Mouse (Mus musculus) embryonic facial prominence, embryonic 15.5 days (tissue): ENCODE measurements around the gene Col6a6. TPM values are rescaled to one million over a fixed set of nuclear protein-coding genes. Genes with fewer than 3 reads are reported as not detected.
"Not testable (repeated sequence)": the region's sequence is repeated elsewhere in the genome, so short reads cannot be mapped to it uniquely, and the experiment has no call there.

Experiments
- ATAC-seq: fragments of 200-750 bp; cut with Nextera tagmentation; 2 replicates; pipeline ENCODE4 v1.8.0; 2017; ENCODE audit warnings: low read depth, moderate TSS enrichment; ENCODE audit not compliant: insufficient number of reproducible peaks, low FRiP score, low TSS enrichment
- H3K27ac ChIP-seq: fragments of 300-500 bp; sonication (generic); replicated peaks from 2 replicates; pipeline ENCODE4 v1.5.1; 2015; ENCODE audit warnings: mild to moderate bottlenecking, inconsistent platforms
- H3K27me3 ChIP-seq: fragments of 300-500 bp; sonication (generic); 2 replicates; pipeline ENCODE4 v1.6.1; 2015; ENCODE audit warnings: inconsistent platforms
- H3K36me3 ChIP-seq: fragments of 300-500 bp; sonication (generic); 2 replicates; pipeline ENCODE4 v1.6.1; 2015; ENCODE audit warnings: mild to moderate bottlenecking, inconsistent platforms
- H3K4me1 ChIP-seq: fragments of 300-500 bp; sonication (generic); 2 replicates; pipeline ENCODE4 v1.6.1; 2015; ENCODE audit warnings: inconsistent platforms
- H3K4me2 ChIP-seq: fragments of 300-500 bp; sonication (generic); replicated peaks from 2 replicates; pipeline ENCODE4 v1.6.1; 2015; ENCODE audit warnings: mild to moderate bottlenecking, inconsistent platforms
- H3K4me3 ChIP-seq: fragments of 300-500 bp; sonication (generic); replicated peaks from 2 replicates; pipeline ENCODE4 v1.5.1; 2015; ENCODE audit warnings: mild to moderate bottlenecking, inconsistent platforms
- H3K9ac ChIP-seq: fragments of 300-500 bp; sonication (generic); 2 replicates; pipeline ENCODE4 v1.6.1; 2015; ENCODE audit warnings: inconsistent platforms
- H3K9me3 ChIP-seq: fragments of 300-500 bp; sonication (generic); replicated peaks from 2 replicates; pipeline ENCODE4 v1.6.1; 2016; ENCODE audit warnings: inconsistent platforms
- whole genome bisulfite sequencing: fragments of 180-500 bp; shearing (Covaris S2); methylation state at CpG from one replicate; pipeline ENCODE4 v1.1.7; 2015; 5-methylcytosine and 5-hydroxymethylcytosine counted together
- polyA plus RNA-seq: library from polyadenylated mRNA; unstranded; fragments of >200 nt; fragmentation: Nextera tagmentation; extraction: Ambion mirVana; gene quantifications from 2 replicates; pipeline ENCODE4 v1.2.1, GENCODE M21; 2015

The Col6a6 gene
- polyA plus RNA-seq = 4.2 and 5.1 TPM in 2 replicates

GRCm38 (mm10) chr9:105827791-105828385 lies at the start of gene Col6a6:
Gene Col6a6 (minus strand): TSS chr9:105828160.
- peaks cover 11% of the 10 kb centered on the region for H3K27me3 ChIP-seq
- H3K4me2 ChIP-seq = peak within 1 kb of the TSS; percentile 50
- peak within 1 kb of the TSS; percentile 34 for H3K4me3 ChIP-seq
- peak within 1 kb of the TSS; percentile 36; the same call in 1 of the 2 replicates for H3K27ac ChIP-seq
- no peak within 1 kb of the TSS; the same call in 1 of the 2 replicates for H3K9ac ChIP-seq
- no peaks in the 10 kb centered on the region for H3K36me3 ChIP-seq
- ATAC-seq = 0 out of 2 replicates have a peak, but pooled peaks have one; percentile 29
- no peaks in the 10 kb centered on the region for H3K9me3 ChIP-seq
- 11% methylated on average over 20 of the region's 20 CpGs for WGBS
- H3K4me1 ChIP-seq = peaks cover 9% of the 10 kb centered on the region; the same call in 1 of the 2 replicates

- H3K27me3 ChIP-seq = no peaks in the 10 kb centered on the region
- H3K9ac ChIP-seq = no peak overlapping the region
- H3K4me1 ChIP-seq = no peaks in the 10 kb centered on the region
- H3K27ac ChIP-seq = no peak overlapping the region
- ATAC-seq = no peak
- 90% methylated on average over 4 of the region's 4 CpGs for WGBS
- no peak overlapping the region for H3K4me2 ChIP-seq
- H3K36me3 ChIP-seq = no peaks in the 10 kb centered on the region
- no peaks in the 10 kb centered on the region for H3K9me3 ChIP-seq
- no peak overlapping the region for H3K4me3 ChIP-seq
Observed at GRCm38 (mm10) chr9:105876124-105876523, 48.2 kb upstream of the Col6a6 start.

GRCm38 (mm10) chr9:105871643-105872042 lies 43.7 kb upstream of the Col6a6 start:
- Histone ChIP-seq H3K27ac (no peak overlapping the region), H3K4me1 (no peaks in the 10 kb centered on the region), H3K27me3 (no peaks in the 10 kb centered on the region), H3K36me3 (no peaks in the 10 kb centered on the region), H3K9ac (no peak overlapping the region), H3K9me3 (no peaks in the 10 kb centered on the region), H3K4me3 (no peak overlapping the region), H3K4me2 (no peak overlapping the region)
- 68% methylated on average over 14 of the region's 14 CpGs for WGBS
- no peak for ATAC-seq

GRCm38 (mm10) chr9:105857773-105858172 lies 29.8 kb upstream of the Col6a6 start:
- Histone ChIP-seq H3K27me3 (no peaks in the 10 kb centered on the region), H3K27ac (no peak overlapping the region), H3K4me2 (no peak overlapping the region), H3K9ac (no peak overlapping the region), H3K9me3 (no peaks in the 10 kb centered on the region), H3K4me1 (no peaks in the 10 kb centered on the region), H3K4me3 (no peak overlapping the region), H3K36me3 (no peaks in the 10 kb centered on the region)
- 11% methylated on average over 6 of the region's 6 CpGs for WGBS
- no peak for ATAC-seq

GRCm38 (mm10) chr9:105852778-105853065 lies 24.8 kb upstream of the Col6a6 start:
- ATAC-seq = no peak
- H3K4me3 ChIP-seq = no peak overlapping the region
- no peak overlapping the region for H3K27ac ChIP-seq
- H3K9ac ChIP-seq = no peak overlapping the region
- WGBS = 60% methylated on average over 1 of the region's 1 CpGs
- no peak overlapping the region for H3K4me2 ChIP-seq
- H3K27me3 ChIP-seq = no peaks in the 10 kb centered on the region
- no peaks in the 10 kb centered on the region for H3K36me3 ChIP-seq
- H3K9me3 ChIP-seq = no peaks in the 10 kb centered on the region
- H3K4me1 ChIP-seq = no peaks in the 10 kb centered on the region

GRCm38 (mm10) chr9:105852015-105852777 lies 24.2 kb upstream of the Col6a6 start:
- WGBS = 79% methylated on average over 14 of the region's 14 CpGs
- ATAC-seq = no peak; the same call in 1 of the 2 replicates

GRCm38 (mm10) chr9:105851011-105851410 lies 23.1 kb upstream of the Col6a6 start:
- 82% methylated on average over 3 of the region's 3 CpGs for WGBS
- no peak overlapping the region for H3K4me3 ChIP-seq
- no peak overlapping the region for H3K27ac ChIP-seq
- no peaks in the 10 kb centered on the region for H3K4me1 ChIP-seq
- H3K36me3 ChIP-seq = no peaks in the 10 kb centered on the region
- ATAC-seq = no peak
- no peak overlapping the region for H3K4me2 ChIP-seq
- H3K9ac ChIP-seq = no peak overlapping the region
- no peaks in the 10 kb centered on the region for H3K9me3 ChIP-seq
- H3K27me3 ChIP-seq = no peaks in the 10 kb centered on the region

More at GRCm38 (mm10) chr9:105852015-105852777, 24.2 kb upstream of the Col6a6 start:
- no peaks in the 10 kb centered on the region for H3K9me3 ChIP-seq
- no peaks in the 10 kb centered on the region for H3K36me3 ChIP-seq
- no peaks in the 10 kb centered on the region for H3K27me3 ChIP-seq
- no peak overlapping the region for H3K4me2 ChIP-seq
- no peak overlapping the region for H3K9ac ChIP-seq
- H3K27ac ChIP-seq = no peak overlapping the region
- H3K4me3 ChIP-seq = no peak overlapping the region
- H3K4me1 ChIP-seq = no peaks in the 10 kb centered on the region

GRCm38 (mm10) chr9:105848396-105848795 lies 20.4 kb upstream of the Col6a6 start:
- H3K4me1 ChIP-seq = no peaks in the 10 kb centered on the region
- H3K9me3 ChIP-seq = no peaks in the 10 kb centered on the region
- no peaks in the 10 kb centered on the region for H3K27me3 ChIP-seq
- no peak for ATAC-seq
- WGBS = 72% methylated on average over 4 of the region's 4 CpGs
- no peak overlapping the region for H3K4me2 ChIP-seq
- no peak overlapping the region for H3K27ac ChIP-seq
- no peak overlapping the region for H3K4me3 ChIP-seq
- H3K9ac ChIP-seq = no peak overlapping the region
- H3K36me3 ChIP-seq = no peaks in the 10 kb centered on the region

GRCm38 (mm10) chr9:105847261-105847660 lies 19.3 kb upstream of the Col6a6 start:
- WGBS = 74% methylated on average over 5 of the region's 5 CpGs
- no peak overlapping the region for H3K4me3 ChIP-seq
- no peaks in the 10 kb centered on the region for H3K4me1 ChIP-seq
- H3K4me2 ChIP-seq = no peak overlapping the region
- H3K27me3 ChIP-seq = no peaks in the 10 kb centered on the region
- no peaks in the 10 kb centered on the region for H3K36me3 ChIP-seq
- H3K9me3 ChIP-seq = no peaks in the 10 kb centered on the region
- no peak overlapping the region for H3K27ac ChIP-seq
- no peak for ATAC-seq
- H3K9ac ChIP-seq = no peak overlapping the region

- H3K27ac ChIP-seq, H3K36me3 ChIP-seq, H3K9me3 ChIP-seq, H3K27me3 ChIP-seq, H3K9ac ChIP-seq, H3K4me2 ChIP-seq, H3K4me1 ChIP-seq, ATAC-seq, H3K4me3 ChIP-seq: not testable (repeated sequence)
- 40% methylated on average over 5 of the region's 5 CpGs for WGBS
Observed at GRCm38 (mm10) chr9:105841386-105841785, 13.4 kb upstream of the Col6a6 start.

GRCm38 (mm10) chr9:105839147-105839515 lies 11.2 kb upstream of the Col6a6 start:
- no peak overlapping the region for H3K27ac ChIP-seq
- H3K9me3 ChIP-seq = no peaks in the 10 kb centered on the region
- no peak overlapping the region for H3K4me2 ChIP-seq
- H3K36me3 ChIP-seq = no peaks in the 10 kb centered on the region
- 91% methylated on average over 5 of the region's 5 CpGs for WGBS
- no peaks in the 10 kb centered on the region for H3K27me3 ChIP-seq
- H3K4me3 ChIP-seq = no peak overlapping the region
- no peaks in the 10 kb centered on the region for H3K4me1 ChIP-seq
- H3K9ac ChIP-seq = no peak overlapping the region
- ATAC-seq = no peak
